Comparison of ENCODE assay signal across 19 mouse cellular contexts in genomic region chr2:60647650-60648049, GRCm38 (mm10).
DNase-seq lines count a peak whose midpoint lies in the region; ATAC-seq lines count a peak whose summit lies in the region.
"Had no signal": no experiment of that assay in that cellular context is flagged by ENCODE, and none has a peak within 500 bp of the region (broad histone marks: within the 10 kb centered on the region; RNA-seq: fewer than 3 reads in every experiment).

No protein-coding gene starts in this region.

- no peak overlapping the region for H3K4me3 ChIP-seq in forebrain, embryonic 11.5 days (ENCODE audit: low read depth, low read length)
- H3K4me3 ChIP-seq in forebrain, embryonic 13.5 days: no peak overlapping the region
- no peak overlapping the region for H3K4me3 ChIP-seq in intestine, embryonic 14.5 days (ENCODE audit: low read depth, low read length)
- no peak overlapping the region for H3K4me3 ChIP-seq in intestine, embryonic 16.5 days (ENCODE audit: low read length)
- no peak overlapping the region for H3K4me3 ChIP-seq in midbrain, embryonic 16.5 days (ENCODE audit: low read depth, low read length)
- no peak overlapping the region for H3K4me3 ChIP-seq in midbrain, embryonic 14.5 days (replicated peaks; ENCODE audit: low read depth, low read length)
- H3K4me3 ChIP-seq in neural tube, embryonic 15.5 days (replicated peaks): no peak overlapping the region
- H3K4me3 ChIP-seq: gastrocnemius, adult 2 months; limb, embryonic 12.5 days; liver, embryonic 12.5 days; midbrain, embryonic 12.5 days had no signal

- DNase-seq in forebrain, embryonic 11.5 days (ENCODE audit: low spot score): no peak
- no peak for DNase-seq in intestine, embryonic 14.5 days (ENCODE audit: low spot score)
- DNase-seq in midbrain, embryonic 14.5 days: no peak
- no peak for DNase-seq in layer of hippocampus, postnatal 36 days
- DNase-seq: adrenal gland, postnatal 36 days; cerebellum, adult 9-10 months; gastrocnemius, adult 2 months; kidney, adult 9 months; lung, adult 18-20 months; lung, postnatal 10 days; right cerebral cortex, postnatal 14 days had no signal

- peak; percentile 44; the same call in 1 of the 2 replicates for ATAC-seq in forebrain, embryonic 11.5 days (replicated peaks; ENCODE audit: low FRiP score)
- no peak for ATAC-seq in forebrain, embryonic 13.5 days
- 0 out of 2 replicates have a peak, but pooled peaks have one; percentile 43 for ATAC-seq in intestine, embryonic 14.5 days (replicated peaks; ENCODE audit: low FRiP score, low TSS enrichment, low read depth)
- ATAC-seq in intestine, embryonic 16.5 days: no peak
- ATAC-seq in midbrain, embryonic 16.5 days: peak; percentile 42
- ATAC-seq in midbrain, embryonic 14.5 days (ENCODE audit: low FRiP score, low TSS enrichment): no peak
- peak; percentile 37; the same call in 1 of the 2 replicates for ATAC-seq in neural tube, embryonic 15.5 days (ENCODE audit: low FRiP score)
- ATAC-seq: liver, embryonic 12.5 days; Patski had no signal

- no peak overlapping the region for H3K9ac ChIP-seq in forebrain, embryonic 11.5 days (ENCODE audit: low read length)
- no peak overlapping the region for H3K9ac ChIP-seq in forebrain, embryonic 13.5 days
- no peak overlapping the region for H3K9ac ChIP-seq in intestine, embryonic 14.5 days (ENCODE audit: low read length)
- no peak overlapping the region for H3K9ac ChIP-seq in intestine, embryonic 16.5 days (ENCODE audit: low read depth, low read length)
- no peak overlapping the region for H3K9ac ChIP-seq in midbrain, embryonic 16.5 days (ENCODE audit: low read depth, low read length)
- H3K9ac ChIP-seq in midbrain, embryonic 14.5 days (replicated peaks; ENCODE audit: low read length): no peak overlapping the region
- H3K9ac ChIP-seq in neural tube, embryonic 15.5 days (replicated peaks): no peak overlapping the region
- H3K9ac ChIP-seq: limb, embryonic 12.5 days; liver, embryonic 12.5 days; midbrain, embryonic 12.5 days had no signal

- H3K27ac ChIP-seq in forebrain, embryonic 11.5 days (ENCODE audit: low read depth, low read length): no peak overlapping the region
- H3K27ac ChIP-seq in forebrain, embryonic 13.5 days: no peak overlapping the region
- H3K27ac ChIP-seq in intestine, embryonic 14.5 days (ENCODE audit: low read depth): no peak overlapping the region
- no peak overlapping the region for H3K27ac ChIP-seq in intestine, embryonic 16.5 days (ENCODE audit: low read length)
- no peak overlapping the region for H3K27ac ChIP-seq in midbrain, embryonic 16.5 days (ENCODE audit: low read length)
- no peak overlapping the region for H3K27ac ChIP-seq in midbrain, embryonic 14.5 days (replicated peaks; ENCODE audit: low read depth, low read length)
- H3K27ac ChIP-seq in neural tube, embryonic 15.5 days (replicated peaks): no peak overlapping the region
- H3K27ac ChIP-seq: gastrocnemius, adult 2 months; limb, embryonic 12.5 days; liver, embryonic 12.5 days; midbrain, embryonic 12.5 days had no signal

- no peaks in the 10 kb centered on the region for H3K36me3 ChIP-seq in forebrain, embryonic 11.5 days (ENCODE audit: control insufficient read depth, insufficient read depth, low read length)
- no peaks in the 10 kb centered on the region for H3K36me3 ChIP-seq in forebrain, embryonic 13.5 days (ENCODE audit: poor library complexity, severe bottlenecking)
- H3K36me3 ChIP-seq in intestine, embryonic 14.5 days (ENCODE audit: control insufficient read depth, insufficient read depth, low read length): no peaks in the 10 kb centered on the region
- H3K36me3 ChIP-seq in intestine, embryonic 16.5 days (ENCODE audit: control insufficient read depth, insufficient read depth, low read length): no peaks in the 10 kb centered on the region
- H3K36me3 ChIP-seq in midbrain, embryonic 16.5 days (ENCODE audit: control insufficient read depth, insufficient read depth, low read length): no peaks in the 10 kb centered on the region
- no peaks in the 10 kb centered on the region for H3K36me3 ChIP-seq in midbrain, embryonic 14.5 days (ENCODE audit: control insufficient read depth, insufficient read depth, low read length)
- H3K36me3 ChIP-seq in neural tube, embryonic 15.5 days: no peaks in the 10 kb centered on the region
- H3K36me3 ChIP-seq: limb, embryonic 12.5 days; liver, embryonic 12.5 days; midbrain, embryonic 12.5 days had no signal

- 0 out of 2 replicates have a peak, but pooled peaks cover 2% of the 10 kb centered on the region for H3K4me1 ChIP-seq in forebrain, embryonic 11.5 days (replicated peaks; ENCODE audit: control insufficient read depth, insufficient read depth, low read length)
- no peaks in the 10 kb centered on the region for H3K4me1 ChIP-seq in forebrain, embryonic 13.5 days
- H3K4me1 ChIP-seq in intestine, embryonic 14.5 days (replicated peaks; ENCODE audit: control insufficient read depth, insufficient read depth, low read length): no peaks in the 10 kb centered on the region
- 0 out of 2 replicates have a peak, but pooled peaks cover 4% of the 10 kb centered on the region for H3K4me1 ChIP-seq in intestine, embryonic 16.5 days (ENCODE audit: control insufficient read depth, insufficient read depth, low read length)
- no peaks in the 10 kb centered on the region for H3K4me1 ChIP-seq in midbrain, embryonic 16.5 days (ENCODE audit: control insufficient read depth, insufficient read depth, low read length)
- H3K4me1 ChIP-seq in midbrain, embryonic 14.5 days (ENCODE audit: control insufficient read depth, insufficient read depth, low read length): no peaks in the 10 kb centered on the region
- 0 out of 2 replicates have a peak, but pooled peaks cover 3% of the 10 kb centered on the region for H3K4me1 ChIP-seq in neural tube, embryonic 15.5 days
- H3K4me1 ChIP-seq: liver, embryonic 12.5 days; midbrain, embryonic 12.5 days had no signal

- WGBS in forebrain, embryonic 11.5 days: 53% methylated on average over 5 of the region's 5 CpGs
- 39% methylated on average over 5 of the region's 5 CpGs for WGBS in forebrain, embryonic 13.5 days
- WGBS in intestine, embryonic 14.5 days: 62% methylated on average over 5 of the region's 5 CpGs
- WGBS in intestine, embryonic 16.5 days: 53% methylated on average over 5 of the region's 5 CpGs
- 66% methylated on average over 5 of the region's 5 CpGs for WGBS in midbrain, embryonic 16.5 days
- WGBS in midbrain, embryonic 14.5 days: 69% methylated on average over 5 of the region's 5 CpGs
- 37% methylated on average over 5 of the region's 5 CpGs for WGBS in neural tube, embryonic 15.5 days

- no peaks in the 10 kb centered on the region for H3K27me3 ChIP-seq in forebrain, embryonic 11.5 days (ENCODE audit: control insufficient read depth, insufficient read depth, low read length)
- no peaks in the 10 kb centered on the region for H3K27me3 ChIP-seq in forebrain, embryonic 13.5 days
- H3K27me3 ChIP-seq in intestine, embryonic 14.5 days (replicated peaks; ENCODE audit: control insufficient read depth, insufficient read depth, low read length): no peaks in the 10 kb centered on the region
- no peaks in the 10 kb centered on the region for H3K27me3 ChIP-seq in intestine, embryonic 16.5 days (replicated peaks; ENCODE audit: control insufficient read depth, insufficient read depth, low read length)
- H3K27me3 ChIP-seq in midbrain, embryonic 16.5 days (ENCODE audit: control insufficient read depth, insufficient read depth, low read depth, low read length): no peaks in the 10 kb centered on the region
- H3K27me3 ChIP-seq in midbrain, embryonic 14.5 days (ENCODE audit: control insufficient read depth, insufficient read depth, low read length): no peaks in the 10 kb centered on the region
- H3K27me3 ChIP-seq in neural tube, embryonic 15.5 days (replicated peaks): no peaks in the 10 kb centered on the region
- H3K27me3 ChIP-seq: limb, embryonic 12.5 days; liver, embryonic 12.5 days; midbrain, embryonic 12.5 days; Patski had no signal

- H3K4me2 ChIP-seq in forebrain, embryonic 11.5 days (ENCODE audit: low read depth, low read length, severe bottlenecking): no peak overlapping the region
- no peak overlapping the region for H3K4me2 ChIP-seq in forebrain, embryonic 13.5 days
- H3K4me2 ChIP-seq in intestine, embryonic 14.5 days (ENCODE audit: low read length): no peak overlapping the region
- H3K4me2 ChIP-seq in intestine, embryonic 16.5 days (ENCODE audit: low read depth, low read length): no peak overlapping the region
- no peak overlapping the region for H3K4me2 ChIP-seq in midbrain, embryonic 16.5 days (ENCODE audit: low read length)
- no peak overlapping the region for H3K4me2 ChIP-seq in midbrain, embryonic 14.5 days (ENCODE audit: low read length)
- no peak overlapping the region for H3K4me2 ChIP-seq in neural tube, embryonic 15.5 days
- H3K4me2 ChIP-seq: limb, embryonic 12.5 days; liver, embryonic 12.5 days; midbrain, embryonic 12.5 days had no signal

- no peaks in the 10 kb centered on the region for H3K9me3 ChIP-seq in forebrain, embryonic 11.5 days (ENCODE audit: control insufficient read depth, low read length)
- H3K9me3 ChIP-seq in forebrain, embryonic 13.5 days (replicated peaks): no peaks in the 10 kb centered on the region
- H3K9me3 ChIP-seq in intestine, embryonic 14.5 days (ENCODE audit: control insufficient read depth, low read length): no peaks in the 10 kb centered on the region
- no peaks in the 10 kb centered on the region for H3K9me3 ChIP-seq in intestine, embryonic 16.5 days (ENCODE audit: control insufficient read depth, low read length)
- H3K9me3 ChIP-seq in midbrain, embryonic 16.5 days (replicated peaks; ENCODE audit: control insufficient read depth, low read length, poor library complexity, severe bottlenecking): no peaks in the 10 kb centered on the region
- no peaks in the 10 kb centered on the region for H3K9me3 ChIP-seq in midbrain, embryonic 14.5 days (ENCODE audit: control insufficient read depth, low read length)
- H3K9me3 ChIP-seq in neural tube, embryonic 15.5 days (replicated peaks): no peaks in the 10 kb centered on the region
- H3K9me3 ChIP-seq: limb, embryonic 12.5 days; liver, embryonic 12.5 days; midbrain, embryonic 12.5 days had no signal

Comparison
In these comparisons a context has a peak if more than half of its experiments do, and no peak if none do; other contexts are left out.
1. ATAC-seq: peak in forebrain, embryonic 11.5 days (single experiment), intestine, embryonic 14.5 days (single experiment), midbrain, embryonic 16.5 days (single experiment) and neural tube, embryonic 15.5 days (single experiment); none in forebrain, embryonic 13.5 days (single experiment), intestine, embryonic 16.5 days (single experiment) and midbrain, embryonic 14.5 days (single experiment).